Comparison of ENCODE assay signal across 9 mouse cellular contexts in the genomic region with DNA sequence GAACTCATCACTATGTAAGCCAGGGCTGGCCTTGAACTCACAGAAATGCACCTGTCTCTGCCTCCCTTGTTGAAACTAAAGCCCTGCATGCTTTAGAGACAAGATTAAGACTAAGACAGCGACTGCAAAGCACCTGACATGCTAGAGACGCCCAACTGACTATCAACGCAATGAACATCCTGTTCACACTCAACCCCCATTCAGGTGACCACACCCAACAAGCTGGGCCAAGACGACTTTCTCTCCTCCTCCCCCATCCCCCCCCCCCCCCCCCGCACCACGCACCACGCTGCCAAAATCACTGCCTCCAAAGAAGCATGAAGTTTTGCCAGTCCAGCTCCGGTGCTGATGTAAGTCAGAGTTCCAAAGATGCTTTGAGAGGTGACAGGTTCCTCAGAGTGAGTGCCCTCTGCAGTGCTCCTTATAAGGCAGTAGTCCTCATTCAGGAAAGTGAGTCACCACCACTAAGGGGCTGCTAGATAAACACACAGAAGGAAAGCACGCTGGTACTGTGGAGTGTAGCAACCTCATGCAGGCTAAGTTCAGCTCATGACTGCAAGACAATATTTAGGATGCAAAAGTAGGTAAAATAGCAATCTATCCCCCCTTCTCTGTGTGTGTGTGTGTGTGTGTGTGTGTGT. TPM values are rescaled to one million over a fixed set of nuclear protein-coding genes. Genes with fewer than 3 reads are reported as not detected.
DNase-seq lines count a peak whose midpoint lies in the region; ATAC-seq lines count a peak whose summit lies in the region.
"Had no signal": no experiment of that assay in that cellular context is flagged by ENCODE, and none has a peak within 500 bp of the region (broad histone marks: within the 10 kb centered on the region; RNA-seq: fewer than 3 reads in every experiment).

No protein-coding gene starts in this region.

- 25% methylated on average over 8 of the region's 9 CpGs for WGBS in embryonic facial prominence, embryonic 15.5 days
- 7% methylated on average over 8 of the region's 9 CpGs for WGBS in liver, embryonic 12.5 days (ENCODE audit: insufficient replicate concordance)
- WGBS in stomach, embryonic 16.5 days, result 25% methylated on average over 7 of the region's 9 CpGs

- no peak overlapping the region for H3K9ac ChIP-seq in embryonic facial prominence, embryonic 15.5 days
- H3K9ac ChIP-seq in liver, embryonic 12.5 days, result peak overlapping the region; percentile 67
- 0 out of 2 replicates have a peak overlapping the region, but pooled peaks have one; percentile 32 for H3K9ac ChIP-seq in stomach, embryonic 16.5 days (ENCODE audit: low read length)

- H3K36me3 ChIP-seq in embryonic facial prominence, embryonic 15.5 days, result no peaks in the 10 kb centered on the region
- H3K36me3 ChIP-seq in liver, embryonic 12.5 days, result no peaks in the 10 kb centered on the region
- H3K36me3 ChIP-seq in stomach, embryonic 16.5 days (ENCODE audit: control insufficient read depth, insufficient read depth, low read length), result no peaks in the 10 kb centered on the region

- peak; percentile 38 for DNase-seq in thymus, postnatal 0 days (ENCODE audit: low spot score)
- DNase-seq in thymus, postnatal 10 days (ENCODE audit: low spot score in 2 of 2), result no peak
- no peak for DNase-seq in cerebellum, adult 18-20 months
- DNase-seq in cerebellum, postnatal 36 days, result no peak
- DNase-seq in urinary bladder, postnatal 14 days (ENCODE audit: low spot score), result no peak
- DNase-seq: thymus, postnatal 25 days had no signal

- H3K27ac ChIP-seq in embryonic facial prominence, embryonic 15.5 days (replicated peaks), result peak overlapping the region; percentile 34; the same call in 1 of the 2 replicates
- H3K27ac ChIP-seq in liver, embryonic 12.5 days, result peak overlapping the region; percentile 92
- peak overlapping the region; percentile 54 for H3K27ac ChIP-seq in stomach, embryonic 16.5 days (ENCODE audit: low read length)

- no peak overlapping the region for H3K4me2 ChIP-seq in embryonic facial prominence, embryonic 15.5 days (replicated peaks)
- peak overlapping the region; percentile 63 for H3K4me2 ChIP-seq in liver, embryonic 12.5 days
- no peak overlapping the region for H3K4me2 ChIP-seq in stomach, embryonic 16.5 days (ENCODE audit: low read depth, low read length)

- H3K4me3 ChIP-seq in embryonic facial prominence, embryonic 15.5 days (replicated peaks), result no peak overlapping the region
- no peak overlapping the region for H3K4me3 ChIP-seq in liver, embryonic 12.5 days
- no peak overlapping the region for H3K4me3 ChIP-seq in stomach, embryonic 16.5 days (replicated peaks; ENCODE audit: low read length)

- no peaks in the 10 kb centered on the region for H3K27me3 ChIP-seq in embryonic facial prominence, embryonic 15.5 days
- H3K27me3 ChIP-seq in liver, embryonic 12.5 days (replicated peaks), result no peaks in the 10 kb centered on the region
- H3K27me3 ChIP-seq in stomach, embryonic 16.5 days (ENCODE audit: control insufficient read depth, insufficient read depth, low read length), result no peaks in the 10 kb centered on the region

- peaks cover 15% of the 10 kb centered on the region; the same call in 1 of the 2 replicates for H3K4me1 ChIP-seq in embryonic facial prominence, embryonic 15.5 days
- peaks cover 69% of the 10 kb centered on the region for H3K4me1 ChIP-seq in liver, embryonic 12.5 days
- H3K4me1 ChIP-seq in stomach, embryonic 16.5 days (ENCODE audit: control insufficient read depth, insufficient read depth, low read length), result peaks cover 20% of the 10 kb centered on the region; the same call in 1 of the 2 replicates

- H3K9me3 ChIP-seq in embryonic facial prominence, embryonic 15.5 days (replicated peaks), result no peaks in the 10 kb centered on the region
- no peaks in the 10 kb centered on the region for H3K9me3 ChIP-seq in liver, embryonic 12.5 days (replicated peaks)
- H3K9me3 ChIP-seq in stomach, embryonic 16.5 days (replicated peaks; ENCODE audit: control insufficient read depth, low read length), result no peaks in the 10 kb centered on the region

- ATAC-seq in embryonic facial prominence, embryonic 15.5 days (ENCODE audit: insufficient number of reproducible peaks, low FRiP score, low TSS enrichment, low read depth), result peak; percentile 39; the same call in 1 of the 2 replicates
- ATAC-seq in liver, embryonic 12.5 days, result peak; percentile 57
- peak; percentile 77; the same call in 1 of the 2 replicates for ATAC-seq in stomach, embryonic 16.5 days (ENCODE audit: insufficient read depth, low FRiP score)

RNA-seq across cellular contexts. Expression of gene Ier5, which starts 59.2 kb away (rescaled TPM):
- polyA plus RNA-seq in thymus, postnatal 0 days (2015; fragmentation: Nextera tagmentation; extraction: Ambion mirVana), result 6.4 and 10.8 TPM in 2 replicates
- 10.4 and 10.8 TPM in 2 replicates for polyA plus RNA-seq in embryonic facial prominence, embryonic 15.5 days (2015; fragmentation: Nextera tagmentation; extraction: Ambion mirVana)
- 6.1 and 6.9 TPM in 2 replicates for polyA plus RNA-seq in liver, embryonic 12.5 days (2016; fragmentation: Nextera tagmentation; extraction: Ambion mirVana)
- 2.0 and 2.5 TPM in 2 replicates for polyA plus RNA-seq in stomach, embryonic 16.5 days (2015; fragmentation: Nextera tagmentation; extraction: Ambion mirVana)

Comparison
In these comparisons a context has a peak if more than half of its experiments do, and no peak if none do; other contexts are left out.
1. H3K27ac ChIP-seq: peak in every context shown above with its lines; median percentile 92 in liver, embryonic 12.5 days; 54 in stomach, embryonic 16.5 days; 34 in embryonic facial prominence, embryonic 15.5 days.